Mouse (Mus musculus): ENCODE data around the gene Olfr1438-ps1. TPM values are rescaled to one million over a fixed set of nuclear protein-coding genes. Genes with fewer than 3 reads are reported as not detected.

The Olfr1438-ps1 gene
- polyA plus RNA-seq, 1 experiment from 2014 or later = not detected

Other genes with a start within 250 kb of the Olfr1438-ps1 start
- gene Olfr1426, start 243.9 kb downstream of the Olfr1438-ps1 start, polyA plus RNA-seq (2014; fragmentation: Nextera tagmentation; extraction: Ambion mirVana) = not detected in 2 replicates
- not detected in 2 replicates for gene Olfr1427, start 232.6 kb downstream of the Olfr1438-ps1 start, polyA plus RNA-seq (2014; fragmentation: Nextera tagmentation; extraction: Ambion mirVana)
- gene Olfr1428, start 220.0 kb downstream of the Olfr1438-ps1 start, polyA plus RNA-seq (2014; fragmentation: Nextera tagmentation; extraction: Ambion mirVana) = not detected in 2 replicates
- not detected in 2 replicates for gene Olfr76, start 212.7 kb downstream of the Olfr1438-ps1 start, polyA plus RNA-seq (2014; fragmentation: Nextera tagmentation; extraction: Ambion mirVana)
- not detected in 2 replicates for gene Olfr1555-ps1, start 165.8 kb downstream of the Olfr1438-ps1 start, polyA plus RNA-seq (2014; fragmentation: Nextera tagmentation; extraction: Ambion mirVana)
- not detected in 2 replicates for gene Olfr1431, start 135.3 kb downstream of the Olfr1438-ps1 start, polyA plus RNA-seq (2014; fragmentation: Nextera tagmentation; extraction: Ambion mirVana)
- gene Olfr1432, start 103.3 kb downstream of the Olfr1438-ps1 start, polyA plus RNA-seq (2014; fragmentation: Nextera tagmentation; extraction: Ambion mirVana) = not detected in 2 replicates
- gene Olfr262, start 94.3 kb downstream of the Olfr1438-ps1 start, polyA plus RNA-seq (2014; fragmentation: Nextera tagmentation; extraction: Ambion mirVana) = not detected in 2 replicates
- gene Olfr235, start 74.9 kb downstream of the Olfr1438-ps1 start, polyA plus RNA-seq (2014; fragmentation: Nextera tagmentation; extraction: Ambion mirVana) = not detected in 2 replicates
- gene Olfr1434, start 56.1 kb downstream of the Olfr1438-ps1 start, polyA plus RNA-seq (2014; fragmentation: Nextera tagmentation; extraction: Ambion mirVana) = not detected in 2 replicates
- not detected in 2 replicates for gene Olfr1436, start 36.8 kb downstream of the Olfr1438-ps1 start, polyA plus RNA-seq (2014; fragmentation: Nextera tagmentation; extraction: Ambion mirVana)
- not detected in 2 replicates for gene Olfr1437, start 10.8 kb downstream of the Olfr1438-ps1 start, polyA plus RNA-seq (2014; fragmentation: Nextera tagmentation; extraction: Ambion mirVana)
- not detected in 2 replicates for gene Olfr1440, start 51.4 kb upstream of the Olfr1438-ps1 start, polyA plus RNA-seq (2014; fragmentation: Nextera tagmentation; extraction: Ambion mirVana)
- gene Olfr1441, start 81.5 kb upstream of the Olfr1438-ps1 start, polyA plus RNA-seq (2014; fragmentation: Nextera tagmentation; extraction: Ambion mirVana) = not detected in 2 replicates
- not detected in 2 replicates for gene Pfpl, start 92.0 kb upstream of the Olfr1438-ps1 start, polyA plus RNA-seq (2014; fragmentation: Nextera tagmentation; extraction: Ambion mirVana)
- gene Mpeg1, start 124.9 kb upstream of the Olfr1438-ps1 start, polyA plus RNA-seq (2014; fragmentation: Nextera tagmentation; extraction: Ambion mirVana) = 0.10 and 0.17 TPM in 2 replicates
- 2.5 and 2.7 TPM in 2 replicates for gene Dtx4, start 165.5 kb upstream of the Olfr1438-ps1 start, polyA plus RNA-seq (2014; fragmentation: Nextera tagmentation; extraction: Ambion mirVana)
- gene Fam111a, start 209.8 kb upstream of the Olfr1438-ps1 start, polyA plus RNA-seq (2014; fragmentation: Nextera tagmentation; extraction: Ambion mirVana) = 24.9 and 26.5 TPM in 2 replicates